Mouse (Mus musculus): ENCODE results near the gene Vdr. TPM values are rescaled to one million over a fixed set of nuclear protein-coding genes. Genes with fewer than 3 reads are reported as not detected.

Vdr gene
- total RNA-seq, 1 experiment from 2014 or later, result 6.6 TPM

- peak; percentile 86 for DNase-seq
Measured at GRCm38 (mm10) chr15:97809942-97810341, 100.5 kb downstream of the Vdr start.

GRCm38 (mm10) chr15:97809206-97809605, 101.2 kb downstream of the Vdr start:
- no peak for DNase-seq

DNA sequence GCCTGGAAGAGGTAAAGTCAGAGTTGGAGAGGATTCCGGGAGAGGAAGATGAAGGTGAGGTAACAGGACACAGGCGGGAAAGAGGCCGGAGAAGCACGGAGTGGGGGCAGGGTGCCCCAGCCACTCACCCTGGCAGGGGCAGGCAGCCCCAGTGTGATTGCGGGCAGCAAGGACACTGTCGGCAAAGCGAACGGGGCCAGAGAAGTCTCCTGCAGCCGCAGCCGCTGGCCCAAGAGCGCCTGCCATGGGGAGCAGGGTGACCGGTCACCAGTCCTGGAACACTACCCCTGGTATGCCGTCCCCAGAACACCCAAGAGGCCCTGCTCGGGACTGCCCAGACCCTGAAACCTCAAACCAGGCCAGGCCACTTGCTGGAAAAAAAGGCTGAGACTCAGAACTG, 101.9 kb downstream of the Vdr start:
- DNase-seq, result no peak

DNA sequence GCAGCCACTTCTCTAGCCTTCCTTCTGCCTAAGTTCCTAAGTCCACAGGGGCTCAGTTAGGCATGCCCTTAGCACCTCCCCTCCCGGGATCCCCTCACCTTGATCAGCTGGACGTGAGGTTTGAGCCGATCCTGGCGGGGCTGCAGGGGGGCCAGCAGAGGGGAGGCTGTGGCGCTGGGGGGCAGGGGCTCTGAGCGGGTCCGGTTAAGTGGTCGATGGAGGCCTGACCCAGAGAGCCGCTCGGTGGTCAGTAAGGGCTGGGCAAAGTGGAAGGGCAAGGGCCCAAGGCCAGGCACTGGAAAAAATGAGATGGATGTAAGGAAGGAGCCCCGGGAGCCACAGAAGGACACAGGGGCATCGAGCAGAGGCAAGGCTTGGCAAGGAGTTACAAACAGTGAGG, 102.6 kb downstream of the Vdr start:
- DNase-seq, result no peak

Other genes with a start within 250 kb of the Vdr start
- gene Rpap3, start 204.8 kb downstream of the Vdr start, total RNA-seq (2021), result 14.6 and 19.3 TPM in 2 replicates
- gene Endou, start 179.3 kb downstream of the Vdr start, total RNA-seq (2021), result 0.90 and 1.1 TPM in 2 replicates
- gene Rapgef3, start 142.7 kb downstream of the Vdr start, total RNA-seq (2021), result 22.2 and 24.9 TPM in 2 replicates
- 68.8 and 76.9 TPM in 2 replicates for gene Slc48a1, start 132.1 kb downstream of the Vdr start, total RNA-seq (2021)
- 60.1 and 75.8 TPM in 2 replicates for gene Hdac7, start 66.1 kb downstream of the Vdr start, total RNA-seq (2021)
- 39.4 and 40.9 TPM in 2 replicates for gene Tmem106c, start 53.6 kb upstream of the Vdr start, total RNA-seq (2021)
- gene Col2a1, start 94.1 kb upstream of the Vdr start, total RNA-seq (2021), result 0.23 TPM in 1 of 2 replicates, not detected in the other
- 66.1 and 72.0 TPM in 2 replicates for gene Pfkm, start 182.0 kb upstream of the Vdr start, total RNA-seq (2021)
- 17.6 and 21.1 TPM in 2 replicates for gene Senp1, start 183.1 kb upstream of the Vdr start, total RNA-seq (2021)

All from adrenal gland, postnatal 14 days (tissue).